Mouse (Mus musculus): Measurements from ENCODE around the gene Cldn13. TPM values are rescaled to one million over a fixed set of nuclear protein-coding genes. Genes with fewer than 3 reads are reported as not detected.

Cldn13 gene
- polyA plus RNA-seq, 1 experiment from 2014 or later: 0.49 TPM

DNA sequence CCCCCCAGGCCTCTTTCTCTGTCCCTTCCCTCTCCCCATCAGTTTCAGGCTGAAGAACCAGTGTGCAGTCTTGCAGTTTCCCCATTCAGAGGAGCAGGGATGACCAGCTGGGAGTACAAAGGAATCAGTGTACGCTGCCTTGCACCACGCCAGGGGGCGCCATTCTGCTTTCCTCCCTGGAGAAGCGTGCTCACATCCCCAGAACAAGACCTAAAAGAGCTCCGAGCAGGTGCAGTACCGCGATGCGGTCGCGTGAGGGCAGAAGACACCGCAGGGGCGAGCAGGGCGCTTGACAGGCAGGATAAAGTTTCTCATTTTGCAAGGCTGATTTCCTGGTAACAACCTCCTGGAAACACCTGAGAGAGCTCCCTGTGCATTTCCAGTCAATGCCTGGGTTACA lies 8.2 kb downstream of the Cldn13 start:
- H3K36me3 ChIP-seq: no peaks in the 10 kb centered on the region
- no peak overlapping the region for H3K9ac ChIP-seq
- no peaks in the 10 kb centered on the region for H3K27me3 ChIP-seq
- no peaks in the 10 kb centered on the region for H3K9me3 ChIP-seq
- no peaks in the 10 kb centered on the region for H3K4me1 ChIP-seq (replicated peaks)
- ATAC-seq (ENCODE audit: low read depth): 0 out of 2 replicates have a peak, but pooled peaks have one; percentile 59
- H3K4me3 ChIP-seq: no peak overlapping the region
- WGBS: under 1% methylated on average over 13 of the region's 13 CpGs
- H3K4me2 ChIP-seq: no peak overlapping the region
- no peak overlapping the region for H3K27ac ChIP-seq (replicated peaks)

- H3K27me3 ChIP-seq: no peaks in the 10 kb centered on the region
- 78% methylated on average over 6 of the region's 6 CpGs for WGBS
- peak; percentile 23; the same call in 1 of the 2 replicates for ATAC-seq (ENCODE audit: low read depth)
- H3K4me1 ChIP-seq (replicated peaks): no peaks in the 10 kb centered on the region
- H3K36me3 ChIP-seq: no peaks in the 10 kb centered on the region
- no peak within 1 kb of the TSS for H3K27ac ChIP-seq (replicated peaks)
- H3K9ac ChIP-seq: no peak within 1 kb of the TSS
- H3K4me2 ChIP-seq: no peak within 1 kb of the TSS
- H3K9me3 ChIP-seq: no peaks in the 10 kb centered on the region
- H3K4me3 ChIP-seq: no peak within 1 kb of the TSS
Observed at GRCm38 (mm10) chr5:134906633-134907032, 8.7 kb downstream of the Cldn13 start, which contains the start of gene Tmem270. Gene Tmem270, minus strand, starts transcription at chr5:134906733.

GRCm38 (mm10) chr5:134901644-134902027 lies 13.7 kb downstream of the Cldn13 start:
- no peak overlapping the region for H3K9ac ChIP-seq
- no peaks in the 10 kb centered on the region for H3K9me3 ChIP-seq
- no peak for ATAC-seq (ENCODE audit: low read depth)
- no peak overlapping the region for H3K27ac ChIP-seq (replicated peaks)
- H3K4me1 ChIP-seq (replicated peaks): peaks cover 5% of the 10 kb centered on the region
- no peaks in the 10 kb centered on the region for H3K36me3 ChIP-seq
- no peak overlapping the region for H3K4me3 ChIP-seq
- H3K27me3 ChIP-seq: no peaks in the 10 kb centered on the region
- WGBS: 75% methylated on average over 8 of the region's 8 CpGs
- no peak overlapping the region for H3K4me2 ChIP-seq

DNA sequence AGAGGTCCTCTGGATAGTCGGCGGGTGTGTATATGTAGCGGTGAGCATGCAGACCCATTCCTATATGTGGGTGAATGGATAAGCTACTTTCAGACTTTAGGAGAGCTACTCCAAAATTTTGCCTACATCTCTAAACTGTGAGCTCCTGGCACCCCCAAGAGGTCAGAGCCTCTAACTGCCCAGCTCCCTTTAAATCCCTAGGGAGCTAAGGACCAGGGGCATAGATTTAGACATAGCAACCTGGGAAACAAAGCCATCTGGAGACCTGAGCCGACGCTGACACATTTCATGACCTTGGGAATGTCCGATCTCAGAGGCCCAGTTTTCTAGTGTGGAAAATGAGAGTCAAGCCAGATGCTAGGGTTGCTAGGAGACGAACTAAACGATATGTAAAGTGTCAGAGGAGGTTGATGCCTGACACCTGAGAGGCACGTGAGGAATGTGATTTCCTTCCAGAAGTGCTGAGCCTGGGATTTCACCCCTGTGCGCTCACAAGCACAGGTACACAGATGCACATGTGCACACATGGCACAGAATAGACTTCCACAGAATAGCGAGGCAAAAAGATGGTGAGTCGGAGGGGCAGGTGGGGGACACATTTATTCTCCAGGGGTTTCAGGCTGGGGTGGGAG lies 14.2 kb downstream of the Cldn13 start:
- Histone ChIP-seq H3K27ac (replicated peaks) (no peak overlapping the region), H3K4me1 (replicated peaks) (peaks cover 5% of the 10 kb centered on the region), H3K27me3 (no peaks in the 10 kb centered on the region), H3K9me3 (no peaks in the 10 kb centered on the region), H3K9ac (no peak overlapping the region), H3K4me2 (no peak overlapping the region), H3K4me3 (no peak overlapping the region), H3K36me3 (no peaks in the 10 kb centered on the region)
- ATAC-seq (ENCODE audit: low read depth): 0 out of 2 replicates have a peak, but pooled peaks have one; percentile 53
- whole genome bisulfite sequencing: 45% methylated on average over 12 of the region's 12 CpGs

DNA sequence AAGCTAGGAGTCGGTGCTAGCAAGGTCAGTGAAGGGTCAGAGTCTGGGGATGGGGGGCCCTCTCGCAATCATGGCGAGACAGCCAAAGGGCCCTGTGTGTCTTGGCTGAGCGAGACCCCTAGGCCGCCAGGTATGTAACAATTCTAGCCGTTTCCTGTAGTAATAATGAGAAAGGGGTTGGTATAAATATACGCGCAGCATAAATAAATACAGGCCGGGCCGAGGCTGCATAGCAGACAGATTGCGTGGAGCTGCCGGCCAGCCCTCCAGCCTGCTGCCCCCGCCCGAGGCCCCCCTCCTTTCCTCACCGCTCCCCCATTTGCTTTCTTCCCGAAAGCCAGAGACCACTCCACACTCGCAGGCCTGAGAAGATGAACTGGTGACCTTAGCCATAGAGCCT lies 17.7 kb downstream of the Cldn13 start:
- H3K27me3 ChIP-seq: no peaks in the 10 kb centered on the region
- 73% methylated on average over 17 of the region's 17 CpGs for WGBS
- H3K4me2 ChIP-seq: no peak overlapping the region
- H3K36me3 ChIP-seq: no peaks in the 10 kb centered on the region
- H3K4me1 ChIP-seq (replicated peaks): peaks cover 5% of the 10 kb centered on the region
- H3K4me3 ChIP-seq: no peak overlapping the region
- no peak overlapping the region for H3K9ac ChIP-seq
- no peak for ATAC-seq (ENCODE audit: low read depth)
- no peaks in the 10 kb centered on the region for H3K9me3 ChIP-seq
- no peak overlapping the region for H3K27ac ChIP-seq (replicated peaks)

GRCm38 (mm10) chr5:134896965-134897364 lies 18.4 kb downstream of the Cldn13 start:
- H3K9ac ChIP-seq: no peak overlapping the region
- H3K4me1 ChIP-seq (replicated peaks): peaks cover 5% of the 10 kb centered on the region
- no peaks in the 10 kb centered on the region for H3K9me3 ChIP-seq
- H3K27me3 ChIP-seq: no peaks in the 10 kb centered on the region
- H3K4me3 ChIP-seq: no peak overlapping the region
- ATAC-seq (ENCODE audit: low read depth): no peak
- H3K36me3 ChIP-seq: no peaks in the 10 kb centered on the region
- no peak overlapping the region for H3K4me2 ChIP-seq
- WGBS: 72% methylated on average over 7 of the region's 8 CpGs
- H3K27ac ChIP-seq (replicated peaks): no peak overlapping the region

GRCm38 (mm10) chr5:134895291-134895690 lies 20.0 kb downstream of the Cldn13 start:
- Histone ChIP-seq H3K27ac (replicated peaks) (no peak overlapping the region), H3K4me2 (no peak overlapping the region), H3K4me3 (no peak overlapping the region), H3K4me1 (replicated peaks) (no peaks in the 10 kb centered on the region; the same call in 1 of the 2 replicates), H3K36me3 (no peaks in the 10 kb centered on the region), H3K27me3 (no peaks in the 10 kb centered on the region), H3K9ac (no peak overlapping the region), H3K9me3 (no peaks in the 10 kb centered on the region)
- no peak for ATAC-seq (ENCODE audit: low read depth)
- WGBS: 79% methylated on average over 8 of the region's 8 CpGs

DNA sequence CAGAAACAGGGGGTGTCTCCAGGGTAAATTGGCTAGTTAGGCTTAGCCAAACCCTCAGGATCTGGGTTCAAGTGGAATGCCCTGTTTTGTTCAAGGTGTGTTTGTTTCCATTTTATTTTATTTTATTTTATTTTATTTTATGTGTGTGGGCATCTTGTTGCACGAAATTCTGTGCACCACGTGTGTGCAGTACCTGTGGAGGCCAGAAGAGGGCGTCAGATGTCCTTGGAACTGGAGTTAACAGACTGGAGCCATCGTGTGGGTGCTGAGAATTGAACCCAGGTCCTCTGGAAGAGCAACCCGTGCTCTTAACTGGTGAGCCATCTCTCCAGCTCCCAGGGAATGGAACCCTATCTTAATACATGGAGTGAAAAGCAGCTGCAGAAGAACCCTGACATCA lies 22.6 kb downstream of the Cldn13 start:
- Histone ChIP-seq H3K27ac (replicated peaks) (no peak overlapping the region), H3K36me3 (no peaks in the 10 kb centered on the region), H3K4me1 (replicated peaks) (no peaks in the 10 kb centered on the region; the same call in 1 of the 2 replicates), H3K4me2 (no peak overlapping the region), H3K9me3 (no peaks in the 10 kb centered on the region), H3K4me3 (no peak overlapping the region), H3K27me3 (no peaks in the 10 kb centered on the region), H3K9ac (no peak overlapping the region)
- WGBS: 70% methylated on average over 5 of the region's 5 CpGs
- no peak for ATAC-seq (ENCODE audit: low read depth)

- H3K36me3 ChIP-seq: no peaks in the 10 kb centered on the region
- H3K27me3 ChIP-seq: no peaks in the 10 kb centered on the region
- H3K9ac ChIP-seq: no peak overlapping the region
- H3K4me3 ChIP-seq: no peak overlapping the region
- ATAC-seq (ENCODE audit: low read depth): no peak
- H3K4me2 ChIP-seq: no peak overlapping the region
- H3K27ac ChIP-seq (replicated peaks): no peak overlapping the region
- no peaks in the 10 kb centered on the region for H3K4me1 ChIP-seq (replicated peaks)
- 70% methylated on average over 8 of the region's 8 CpGs for WGBS
- H3K9me3 ChIP-seq: no peaks in the 10 kb centered on the region
Observed at GRCm38 (mm10) chr5:134891552-134891951, 23.8 kb downstream of the Cldn13 start.

DNA sequence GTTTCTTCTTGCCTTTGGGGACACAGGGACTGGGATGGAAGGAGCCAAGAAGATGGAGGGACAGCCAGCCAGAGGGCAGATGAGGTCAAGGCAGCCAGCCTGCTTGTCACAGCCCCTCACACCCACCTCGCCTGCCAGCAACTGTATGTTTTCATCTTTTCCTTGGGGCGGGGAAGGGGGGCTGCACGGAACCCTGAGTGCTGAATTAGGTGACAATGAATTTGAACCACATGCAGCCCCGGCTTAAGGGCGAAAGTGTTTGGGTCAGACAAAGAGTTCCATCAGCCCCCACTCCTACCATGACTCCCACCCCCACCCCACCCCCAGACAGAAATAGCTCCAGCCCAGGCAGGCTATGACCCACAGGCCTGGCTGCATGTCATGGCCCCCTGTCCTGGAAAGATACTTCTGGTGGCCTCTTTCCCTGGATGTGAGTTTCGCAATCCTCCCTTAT lies 24.7 kb downstream of the Cldn13 start:
- Histone ChIP-seq H3K36me3 (no peaks in the 10 kb centered on the region), H3K9me3 (no peaks in the 10 kb centered on the region), H3K4me1 (replicated peaks) (no peaks in the 10 kb centered on the region), H3K9ac (no peak overlapping the region), H3K4me2 (no peak overlapping the region), H3K27ac (replicated peaks) (no peak overlapping the region), H3K27me3 (no peaks in the 10 kb centered on the region), H3K4me3 (no peak overlapping the region)
- ATAC-seq (ENCODE audit: low read depth): no peak
- 85% methylated on average over 6 of the region's 6 CpGs for WGBS

- ATAC-seq (ENCODE audit: low read depth): no peak
- WGBS: 84% methylated on average over 7 of the region's 7 CpGs
- no peak overlapping the region for H3K4me3 ChIP-seq
- H3K27ac ChIP-seq (replicated peaks): no peak overlapping the region
- no peaks in the 10 kb centered on the region for H3K27me3 ChIP-seq
- no peaks in the 10 kb centered on the region for H3K4me1 ChIP-seq (replicated peaks)
- H3K9me3 ChIP-seq: no peaks in the 10 kb centered on the region
- H3K4me2 ChIP-seq: no peak overlapping the region
- no peak overlapping the region for H3K9ac ChIP-seq
- no peaks in the 10 kb centered on the region for H3K36me3 ChIP-seq
Observed at GRCm38 (mm10) chr5:134888505-134888904, 26.8 kb downstream of the Cldn13 start.

DNA sequence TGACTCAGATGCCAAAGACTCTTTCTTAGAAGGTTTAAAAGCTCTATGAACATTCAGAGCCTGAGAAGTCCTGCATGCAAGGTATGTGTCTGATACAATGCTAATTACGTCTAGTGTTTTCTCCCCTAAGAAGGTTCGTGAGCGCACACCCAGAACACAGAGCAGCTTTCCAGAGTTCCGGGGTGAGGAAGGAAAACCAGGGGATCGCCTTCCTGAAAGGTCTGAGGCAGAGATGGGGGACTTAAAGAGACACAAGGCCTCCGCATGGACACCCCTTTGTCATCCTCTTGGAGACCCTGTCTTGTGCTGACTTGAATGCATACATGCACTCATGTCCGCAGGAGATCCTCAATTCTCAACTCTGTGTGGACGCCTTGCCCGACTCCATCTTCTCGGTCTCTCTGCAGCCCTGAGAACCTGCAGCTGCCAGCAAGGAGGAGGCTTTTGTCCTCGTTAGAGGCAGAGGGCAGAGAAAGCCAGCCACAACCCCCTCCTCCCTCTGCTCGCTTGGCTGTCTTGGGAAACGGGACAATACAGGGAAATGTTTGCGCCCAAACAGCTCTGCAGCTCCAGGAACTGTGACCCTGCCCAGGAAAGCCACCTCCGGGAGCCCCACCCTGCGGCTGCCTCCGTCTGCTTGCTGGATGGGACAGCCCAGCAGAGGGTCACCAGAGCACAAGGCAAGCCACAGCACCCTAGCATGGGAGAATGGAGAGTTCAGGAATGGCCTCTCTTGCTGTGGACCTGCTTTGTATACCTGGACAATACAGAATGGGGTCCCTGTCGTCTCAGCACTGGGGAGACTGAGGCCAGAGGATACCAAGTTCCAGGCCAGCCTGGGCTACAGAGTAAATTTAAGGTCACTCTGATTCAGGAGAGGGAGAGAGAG lies 27.6 kb downstream of the Cldn13 start:
- Histone ChIP-seq H3K4me1 (replicated peaks) (no peaks in the 10 kb centered on the region), H3K9ac (no peak overlapping the region), H3K4me3 (no peak overlapping the region), H3K36me3 (no peaks in the 10 kb centered on the region), H3K27ac (replicated peaks) (peak overlapping the region; percentile 3; the same call in 1 of the 2 replicates), H3K9me3 (no peaks in the 10 kb centered on the region), H3K4me2 (no peak overlapping the region), H3K27me3 (no peaks in the 10 kb centered on the region)
- 56% methylated on average over 18 of the region's 18 CpGs for WGBS
- no peak for ATAC-seq (ENCODE audit: low read depth)
